8 mouse cellular contexts compared by ENCODE assay signal in genomic region chr10:80412656-80413541, GRCm38 (mm10). TPM values are rescaled to one million over a fixed set of nuclear protein-coding genes. Genes with fewer than 3 reads are reported as not detected.
DNase-seq lines count a peak whose midpoint lies in the region.

No protein-coding gene starts in this region.

- intact Hi-C loops in heart, postnatal 25 days (cut with DNase I): no loop called here
- intact Hi-C loops in left cerebral cortex, postnatal 36 days (cut with DNase I): no loop called here

- DNase-seq in ovary, postnatal 36 days (ENCODE audit: low spot score): peak; percentile 69
- no peak for DNase-seq in ovary, adult 18-20 months (ENCODE audit: low spot score)
- peak; percentile 67 to 86 for DNase-seq in cerebellum, postnatal 4 days (ENCODE audit: low spot score in 2 of 2)
- DNase-seq in heart, postnatal 25 days (ENCODE audit: low spot score): peak; percentile 57
- DNase-seq in left cerebral cortex, postnatal 36 days (ENCODE audit: low spot score in 2 of 2): peak; percentile 54 to 58
- no peak for DNase-seq in yolk sac, embryonic 10.5 days (ENCODE audit: low spot score)
- no peak for DNase-seq in adipocyte (ENCODE audit: low spot score)
- no peak for DNase-seq in spleen, adult 12 weeks (ENCODE audit: low spot score)

RNA-seq across cellular contexts. Expression of gene Uqcr11, which starts 6.3 kb away (rescaled TPM):
- total RNA-seq in heart, postnatal 25 days (2021): 1,000 to 10,000 TPM; 1,983 to 2,045 TPM
- total RNA-seq in left cerebral cortex, postnatal 36 days (2021): 100 to 1,000 TPM; 411 to 444 TPM

RNA-seq across cellular contexts. Expression of gene Mbd3, which starts 13.5 kb away (rescaled TPM):
- 10 to 100 TPM; 85.2 to 88.9 TPM for total RNA-seq in heart, postnatal 25 days (2021)
- 100 to 1,000 TPM; 147 to 150 TPM for total RNA-seq in left cerebral cortex, postnatal 36 days (2021)

RNA-seq across cellular contexts. Expression of gene Tcf3, which starts 20.5 kb away (rescaled TPM):
- total RNA-seq in heart, postnatal 25 days (2021): 10 to 100 TPM; 20.3 to 20.9 TPM
- total RNA-seq in left cerebral cortex, postnatal 36 days (2021): 10 to 100 TPM; 26.0 to 28.3 TPM

RNA-seq across cellular contexts. Expression of gene Mex3d, which starts 25.4 kb away (rescaled TPM):
- 1 to 10 TPM; 7.5 to 8.8 TPM for total RNA-seq in heart, postnatal 25 days (2021)
- total RNA-seq in left cerebral cortex, postnatal 36 days (2021): 10 to 100 TPM; 18.1 to 23.4 TPM

RNA-seq across cellular contexts. Expression of gene Plk5, which starts 56.6 kb away (rescaled TPM):
- under 1 TPM; 0.18 to 0.36 TPM for total RNA-seq in heart, postnatal 25 days (2021)
- 10 to 100 TPM; 16.9 to 33.1 TPM for total RNA-seq in left cerebral cortex, postnatal 36 days (2021)

Comparison
In these comparisons a context has a peak if more than half of its experiments do, and no peak if none do; other contexts are left out.
1. DNase-seq: peak in ovary, postnatal 36 days (single experiment), cerebellum, postnatal 4 days (2 of 2), heart, postnatal 25 days (single experiment) and left cerebral cortex, postnatal 36 days (2 of 2); none in ovary, adult 18-20 months (single experiment), yolk sac, embryonic 10.5 days (single experiment), adipocyte (single experiment) and spleen, adult 12 weeks (single experiment).
2. RNA of gene Uqcr11, which starts 6.3 kb away (total RNA-seq): 1,983 to 2,045 TPM in heart, postnatal 25 days; 411 to 444 TPM in left cerebral cortex, postnatal 36 days; every median in the first group is over 4 times any median in the second.